ENCODE assay signal across 21 mouse cellular contexts in genomic region chr8:79365707-79366106, GRCm38 (mm10). TPM values are rescaled to one million over a fixed set of nuclear protein-coding genes. Genes with fewer than 3 reads are reported as not detected.
DNase-seq lines count a peak whose midpoint lies in the region; ATAC-seq lines count a peak whose summit lies in the region.
"Had no signal": no experiment of that assay in that cellular context is flagged by ENCODE, and none has a peak within 500 bp of the region (broad histone marks: within the 10 kb centered on the region; RNA-seq: fewer than 3 reads in every experiment).

No protein-coding gene starts in this region.

- peaks cover 31% of the 10 kb centered on the region for H3K4me1 ChIP-seq in heart, embryonic 16.5 days (ENCODE audit: control insufficient read depth, insufficient read depth, low read length)

- DNase-seq in cerebellum, postnatal 4 days (ENCODE audit: low spot score in 2 of 2): no peak
- DNase-seq in heart, adult 11 months: no peak
- DNase-seq in cerebellum, postnatal 25 days: peak; percentile 49 to 56
- DNase-seq: adrenal gland, postnatal 36 days; gastrocnemius, postnatal 14 days; heart, postnatal 36 days; kidney, adult 9 months; kidney, postnatal 25 days; liver, postnatal 0 days; lung, postnatal 14 days; retina, postnatal 1 day; thymus, postnatal 25 days had no signal

- no peak overlapping the region for H3K4me2 ChIP-seq in heart, embryonic 16.5 days (ENCODE audit: low read depth, low read length)
- H3K4me2 ChIP-seq: hindbrain, embryonic 14.5 days had no signal

- no peak overlapping the region for H3K9ac ChIP-seq in heart, embryonic 16.5 days (ENCODE audit: low read length)
- H3K9ac ChIP-seq: hindbrain, embryonic 14.5 days; liver, postnatal 0 days had no signal

- 71% methylated on average over 3 of the region's 3 CpGs for WGBS in heart, embryonic 16.5 days

- ATAC-seq in cerebellum, adult (ENCODE audit: insufficient number of reproducible peaks, low FRiP score, low TSS enrichment): peak; percentile 80
- ATAC-seq in heart, embryonic 16.5 days (replicated peaks; ENCODE audit: extremely low read depth, insufficient read depth, low FRiP score): no peak
- no peak for ATAC-seq in megakaryocyte progenitor cell, adult 5-6 weeks (replicated peaks; ENCODE audit: poor library complexity)
- no peak for ATAC-seq in frontal cortex, adult (ENCODE audit: low TSS enrichment)
- ATAC-seq in activated CD4-positive, CD25-positive, alpha-beta regulatory T cell, adult 4 months: no peak
- ATAC-seq: CD4-positive, CD25-positive, alpha-beta regulatory T cell, adult 4 months; liver, postnatal 0 days; midbrain, embryonic 16.5 days had no signal

- peaks cover 8% of the 10 kb centered on the region; the same call in 1 of the 2 replicates for H3K36me3 ChIP-seq in heart, embryonic 16.5 days (ENCODE audit: control insufficient read depth, insufficient read depth)
- H3K36me3 ChIP-seq: G1E had no signal

- H3K27ac ChIP-seq in heart, embryonic 16.5 days (ENCODE audit: low read length): peak overlapping the region; percentile 2
- H3K27ac ChIP-seq: hindbrain, embryonic 14.5 days had no signal

- no peak overlapping the region for H3K4me3 ChIP-seq in heart, embryonic 16.5 days (ENCODE audit: low read length)

- no peaks in the 10 kb centered on the region for H3K27me3 ChIP-seq in heart, embryonic 16.5 days (ENCODE audit: control insufficient read depth, insufficient read depth, low read length)

- no peaks in the 10 kb centered on the region for H3K9me3 ChIP-seq in heart, embryonic 16.5 days (replicated peaks; ENCODE audit: control insufficient read depth, low read length)
- H3K9me3 ChIP-seq: G1E had no signal

RNA-seq across cellular contexts. Expression of gene Smad1, which starts 33.6 kb away (rescaled TPM):
- polyA plus RNA-seq in heart, embryonic 16.5 days (2015; fragmentation: Nextera tagmentation; extraction: Ambion mirVana): 20.8 and 22.4 TPM in 2 replicates
- 12.7 and 15.2 TPM in 2 replicates for total RNA-seq in megakaryocyte progenitor cell, adult 5-6 weeks (2015)
- 12.0 and 15.2 TPM in 2 replicates for total RNA-seq in megakaryocyte progenitor cell, adult 5-6 weeks (2017)
- polyA plus RNA-seq in activated CD4-positive, CD25-positive, alpha-beta regulatory T cell, adult 4 months (2017; shearing (Covaris generic)): 1 to 10 TPM; 4.7 to 5.4 TPM

Comparison
In these comparisons a context has a peak if more than half of its experiments do, and no peak if none do; other contexts are left out.
1. DNase-seq: peak in cerebellum, postnatal 25 days (2 of 2); none in cerebellum, postnatal 4 days (0 of 2) and heart, adult 11 months (single experiment).